Mouse (Mus musculus): ENCODE measurements at regions not wholly inside any gene's neighbourhood (a gene's known extent, or its start where the extent isn't known, plus 50 kb on each side); places are given as distances from the start of the nearest gene placed in this dataset.

DNA sequence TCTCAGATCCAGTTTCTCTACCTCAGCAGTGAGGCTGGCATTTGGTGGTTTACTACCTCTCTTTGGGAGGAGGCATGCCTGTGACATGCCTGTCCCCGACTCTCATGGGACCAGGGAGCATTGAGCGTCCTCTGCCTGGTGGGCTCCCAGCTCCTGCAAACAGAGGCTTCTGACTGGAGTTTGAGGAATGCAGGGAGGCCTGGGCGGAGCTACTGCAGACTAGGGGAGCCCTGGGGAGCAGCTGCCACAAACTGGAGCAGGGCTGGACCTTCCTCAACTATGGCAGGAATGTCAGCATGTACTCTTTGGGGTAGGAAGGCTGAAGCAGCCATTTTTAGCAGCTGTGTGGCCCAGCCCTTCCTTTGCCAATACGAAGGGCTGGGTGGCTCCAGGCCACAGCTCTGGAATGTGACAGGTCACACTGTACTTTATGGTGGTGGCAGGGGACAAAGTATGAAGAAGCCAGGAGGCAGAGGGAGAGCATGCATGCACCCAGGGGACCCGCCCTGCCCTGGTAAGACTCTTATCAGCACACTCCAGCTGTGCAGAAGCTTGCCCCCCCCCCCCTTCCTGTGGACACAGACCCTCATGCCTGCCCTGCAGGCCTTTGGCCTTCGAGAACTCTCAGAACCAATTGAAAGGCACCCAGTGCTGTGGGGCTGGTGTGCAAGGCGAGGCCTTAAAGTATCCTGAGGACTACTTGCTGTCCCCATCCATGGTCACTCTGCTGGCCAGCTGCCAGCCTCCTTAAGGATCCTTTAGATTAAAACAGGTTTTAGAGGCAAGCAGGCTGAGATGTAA, 129.5 kb downstream of the Gadd45g start:
- H3K4me1 ChIP-seq (ENCODE audit: control insufficient read depth, insufficient read depth, low read length): peaks cover 10% of the 10 kb centered on the region
- WGBS: 84% methylated on average over 7 of the region's 7 CpGs
- TF ChIP-seq CTCF (IDR thresholded peaks at IDR 0.05; ENCODE audit: insufficient read depth, low read depth, low read length) (no peak), POLR2A (IDR thresholded peaks at IDR 0.05; ENCODE audit: insufficient read depth, low read depth, low read length) (no peak)
- no peak overlapping the region for H3K27ac ChIP-seq (ENCODE audit: insufficient read depth, low read depth, low read length)
- no peak overlapping the region for H3K4me3 ChIP-seq (ENCODE audit: insufficient read depth, low read depth, low read length)

DNA sequence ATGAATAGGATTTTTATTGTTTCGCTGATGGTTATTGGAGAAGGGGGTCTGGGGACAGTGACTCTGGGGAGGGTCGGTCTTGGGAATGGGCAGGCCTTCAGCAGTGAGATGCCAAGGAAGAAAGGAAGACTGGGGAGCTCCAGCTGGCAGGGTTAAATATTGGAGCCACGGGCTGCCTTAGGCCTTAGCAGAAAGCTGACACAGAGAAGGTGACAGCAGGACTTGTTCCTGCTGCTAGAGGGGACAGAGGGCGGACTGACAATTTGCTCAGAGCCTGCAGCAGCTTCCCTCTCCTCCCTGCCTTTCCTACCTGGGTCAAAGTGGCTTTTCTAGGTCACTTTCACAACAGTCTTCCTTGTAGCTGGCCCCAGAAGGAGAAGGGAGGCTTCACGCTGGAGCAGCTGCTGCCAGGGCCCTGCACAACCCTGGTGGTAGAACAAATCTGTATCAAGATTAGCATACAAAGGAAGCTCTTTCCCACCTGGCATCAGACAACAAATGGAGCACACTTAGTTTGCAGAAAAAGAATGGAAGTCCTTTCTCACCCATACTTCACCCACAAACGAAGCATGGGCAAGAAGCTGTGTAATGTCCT, 130.2 kb downstream of the Gadd45g start:
- Histone ChIP-seq H3K4me1 (ENCODE audit: control insufficient read depth, insufficient read depth, low read length) (peaks cover 10% of the 10 kb centered on the region), H3K27ac (ENCODE audit: insufficient read depth, low read depth, low read length) (no peak overlapping the region), H3K4me3 (ENCODE audit: insufficient read depth, low read depth, low read length) (no peak overlapping the region)
- WGBS: 84% methylated on average over 6 of the region's 6 CpGs
- no peak for TF ChIP-seq CTCF (IDR thresholded peaks at IDR 0.05; ENCODE audit: insufficient read depth, low read depth, low read length)
- no peak for TF ChIP-seq POLR2A (IDR thresholded peaks at IDR 0.05; ENCODE audit: insufficient read depth, low read depth, low read length)

DNA sequence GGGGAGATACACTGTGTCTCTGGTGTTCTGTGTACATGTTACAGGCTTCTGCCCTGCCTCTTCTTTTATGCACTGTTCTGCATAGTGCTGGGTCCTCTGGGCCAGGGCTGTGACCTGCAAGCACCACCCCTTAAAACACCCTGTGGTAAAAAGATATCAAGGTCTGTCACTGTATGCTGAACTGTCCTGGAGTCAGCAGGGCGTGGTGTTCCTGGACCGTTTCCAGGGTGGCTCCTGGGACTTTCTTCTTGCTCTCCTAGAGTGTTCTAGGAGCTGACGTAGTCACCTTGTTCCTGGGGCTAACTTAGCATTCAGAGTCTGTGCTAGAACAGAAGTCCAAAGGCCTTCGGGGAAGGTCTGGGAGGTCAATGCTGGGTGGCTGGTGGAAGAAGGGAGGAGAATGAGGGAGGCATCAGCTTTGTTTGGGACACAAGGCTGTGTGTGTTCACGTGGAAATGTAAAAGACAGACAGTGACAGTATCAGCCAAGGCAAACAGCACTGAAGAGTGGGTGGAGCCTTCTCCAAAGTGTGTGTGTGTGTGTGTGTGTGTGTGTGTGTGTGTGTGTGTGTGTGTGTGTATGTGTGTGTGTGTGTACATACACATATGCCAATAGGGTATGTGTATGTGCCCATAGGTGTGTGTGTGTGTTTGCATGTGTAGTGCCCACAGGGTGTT, 133.0 kb downstream of the Gadd45g start:
- Histone ChIP-seq H3K4me3 (ENCODE audit: insufficient read depth, low read depth, low read length) (no peak overlapping the region), H3K4me1 (ENCODE audit: control insufficient read depth, insufficient read depth, low read length) (peaks cover 3% of the 10 kb centered on the region; the same call in 1 of the 2 replicates), H3K27ac (ENCODE audit: insufficient read depth, low read depth, low read length) (no peak overlapping the region)
- no peak for TF ChIP-seq CTCF (IDR thresholded peaks at IDR 0.05; ENCODE audit: insufficient read depth, low read depth, low read length)
- no peak for TF ChIP-seq POLR2A (IDR thresholded peaks at IDR 0.05; ENCODE audit: insufficient read depth, low read depth, low read length)
- 88% methylated on average over 5 of the region's 5 CpGs for WGBS

DNA sequence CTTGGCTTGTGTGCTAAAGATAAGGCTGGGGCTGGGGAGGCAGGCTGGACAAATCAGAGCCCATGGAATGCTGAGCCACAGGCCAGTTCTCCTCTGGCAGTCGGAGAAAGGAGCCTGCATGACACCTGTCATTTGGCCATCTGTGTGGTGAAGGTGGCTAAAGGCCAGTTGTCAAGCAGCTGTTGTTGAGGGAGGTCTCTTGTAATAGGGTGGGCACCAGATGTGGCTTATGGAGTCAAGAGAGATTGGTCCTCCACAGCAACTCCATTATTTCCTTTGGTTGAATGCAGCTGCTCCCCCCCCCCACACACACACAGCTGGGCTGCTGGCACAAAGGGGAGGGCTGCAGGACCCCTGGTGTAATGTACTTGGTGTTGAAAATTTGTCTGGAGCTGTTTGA, 133.9 kb downstream of the Gadd45g start:
- Histone ChIP-seq H3K27ac (ENCODE audit: insufficient read depth, low read depth, low read length) (no peak overlapping the region), H3K4me3 (ENCODE audit: insufficient read depth, low read depth, low read length) (no peak overlapping the region), H3K4me1 (ENCODE audit: control insufficient read depth, insufficient read depth, low read length) (peaks cover 3% of the 10 kb centered on the region; the same call in 1 of the 2 replicates)
- 52% methylated on average over 1 of the region's 1 CpGs for WGBS
- no peak for TF ChIP-seq CTCF (IDR thresholded peaks at IDR 0.05; ENCODE audit: insufficient read depth, low read depth, low read length)
- no peak for TF ChIP-seq POLR2A (IDR thresholded peaks at IDR 0.05; ENCODE audit: insufficient read depth, low read depth, low read length)

DNA sequence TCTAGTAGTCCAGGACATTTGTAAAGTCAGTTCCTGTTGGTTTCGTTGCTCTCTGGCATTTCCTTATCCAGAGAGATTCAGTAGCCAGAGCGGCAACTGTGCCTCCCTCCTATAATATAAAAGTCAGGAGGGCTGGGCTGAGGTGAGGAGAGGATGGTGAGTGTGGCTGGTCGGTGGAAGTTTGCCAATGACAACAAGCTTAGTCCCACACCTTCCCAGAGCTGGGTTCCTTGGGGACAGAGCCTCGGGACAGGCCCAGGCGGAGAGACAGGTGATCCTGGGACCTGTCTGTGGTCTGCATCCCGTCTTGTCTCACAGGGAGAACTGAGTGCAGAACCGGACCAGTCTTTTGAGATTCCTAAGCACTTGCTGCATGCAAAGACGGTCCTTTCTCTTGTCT, 136.5 kb downstream of the Gadd45g start:
- Histone ChIP-seq H3K4me3 (ENCODE audit: insufficient read depth, low read depth, low read length) (no peak overlapping the region), H3K27ac (ENCODE audit: insufficient read depth, low read depth, low read length) (no peak overlapping the region), H3K4me1 (ENCODE audit: control insufficient read depth, insufficient read depth, low read length) (no peaks in the 10 kb centered on the region)
- TF ChIP-seq CTCF (IDR thresholded peaks at IDR 0.05; ENCODE audit: insufficient read depth, low read depth, low read length) (no peak), POLR2A (IDR thresholded peaks at IDR 0.05; ENCODE audit: insufficient read depth, low read depth, low read length) (no peak)
- WGBS: 90% methylated on average over 8 of the region's 8 CpGs

DNA sequence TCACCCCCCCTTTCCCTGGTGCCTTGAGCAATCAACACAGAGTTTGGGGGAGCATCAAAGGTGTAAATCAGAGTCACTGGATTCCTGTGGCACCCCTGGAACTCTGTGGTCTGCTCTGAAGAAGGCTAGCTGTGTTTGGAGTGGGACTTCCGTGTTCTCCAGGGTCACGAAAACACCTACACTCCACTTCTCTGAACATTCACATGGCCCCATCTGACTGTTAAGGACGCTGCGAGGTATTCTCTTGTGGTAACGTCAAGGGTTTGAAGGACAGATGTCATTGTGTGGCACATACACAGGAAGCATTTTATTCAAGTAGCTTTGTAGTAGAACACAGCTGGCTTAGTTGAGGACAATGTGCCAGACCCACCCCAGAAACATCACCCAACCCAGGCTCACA, 137.1 kb downstream of the Gadd45g start:
- no peak overlapping the region for H3K4me3 ChIP-seq (ENCODE audit: insufficient read depth, low read depth, low read length)
- no peak overlapping the region for H3K27ac ChIP-seq (ENCODE audit: insufficient read depth, low read depth, low read length)
- 94% methylated on average over 5 of the region's 5 CpGs for WGBS
- H3K4me1 ChIP-seq (ENCODE audit: control insufficient read depth, insufficient read depth, low read length): no peaks in the 10 kb centered on the region
- no peak for TF ChIP-seq CTCF (IDR thresholded peaks at IDR 0.05; ENCODE audit: insufficient read depth, low read depth, low read length)
- TF ChIP-seq POLR2A (IDR thresholded peaks at IDR 0.05; ENCODE audit: insufficient read depth, low read depth, low read length): no peak

DNA sequence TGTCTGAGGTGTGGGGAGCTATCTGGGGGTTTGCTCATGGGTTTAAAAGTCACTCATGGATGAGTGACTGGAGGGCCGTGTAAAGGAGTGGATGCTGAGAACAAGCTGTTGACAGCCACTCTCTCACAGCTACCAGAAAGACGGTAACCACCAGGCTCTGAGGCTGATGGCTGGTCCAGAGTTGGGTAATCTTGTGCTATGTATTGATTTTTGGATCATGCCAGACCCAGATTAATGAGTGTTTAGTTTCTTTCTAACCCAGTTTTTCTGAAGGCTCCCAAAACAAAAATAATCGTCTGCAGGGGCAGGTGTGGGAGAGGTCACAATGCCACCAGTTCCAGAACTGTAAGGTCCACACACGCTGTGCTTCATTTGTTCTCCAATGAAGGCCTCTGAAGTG, 144.9 kb downstream of the Gadd45g start:
- no peak for TF ChIP-seq CTCF (IDR thresholded peaks at IDR 0.05; ENCODE audit: insufficient read depth, low read depth, low read length)
- no peak for TF ChIP-seq POLR2A (IDR thresholded peaks at IDR 0.05; ENCODE audit: insufficient read depth, low read depth, low read length)
- 92% methylated on average over 4 of the region's 4 CpGs for WGBS
- Histone ChIP-seq H3K4me3 (ENCODE audit: insufficient read depth, low read depth, low read length) (no peak overlapping the region), H3K4me1 (ENCODE audit: control insufficient read depth, insufficient read depth, low read length) (no peaks in the 10 kb centered on the region), H3K27ac (ENCODE audit: insufficient read depth, low read depth, low read length) (no peak overlapping the region)

DNA sequence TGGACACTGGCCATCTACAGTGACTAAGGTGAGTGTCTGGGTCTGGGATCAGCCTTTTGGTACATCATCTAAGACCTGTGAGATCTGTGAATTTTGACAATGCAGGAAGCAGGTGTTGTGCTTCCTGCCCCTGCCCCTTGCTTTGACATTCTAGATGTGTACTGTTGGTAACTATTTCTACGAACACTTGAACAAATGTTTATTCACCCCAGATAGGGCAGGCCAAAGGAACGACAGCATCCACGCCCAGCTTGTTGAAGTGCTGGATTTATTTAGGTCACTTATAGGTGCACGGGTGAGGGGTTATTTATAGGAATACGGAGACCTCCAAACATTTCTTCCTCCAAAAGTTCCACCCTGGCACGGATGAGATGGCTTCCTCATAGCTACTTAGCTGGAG, 146.4 kb downstream of the Gadd45g start:
- H3K4me3 ChIP-seq (ENCODE audit: insufficient read depth, low read depth, low read length): no peak overlapping the region
- H3K4me1 ChIP-seq (ENCODE audit: control insufficient read depth, insufficient read depth, low read length): no peaks in the 10 kb centered on the region
- no peak for TF ChIP-seq CTCF (IDR thresholded peaks at IDR 0.05; ENCODE audit: insufficient read depth, low read depth, low read length)
- TF ChIP-seq POLR2A (IDR thresholded peaks at IDR 0.05; ENCODE audit: insufficient read depth, low read depth, low read length): no peak
- H3K27ac ChIP-seq (ENCODE audit: insufficient read depth, low read depth, low read length): no peak overlapping the region
- WGBS: 86% methylated on average over 6 of the region's 6 CpGs

DNA sequence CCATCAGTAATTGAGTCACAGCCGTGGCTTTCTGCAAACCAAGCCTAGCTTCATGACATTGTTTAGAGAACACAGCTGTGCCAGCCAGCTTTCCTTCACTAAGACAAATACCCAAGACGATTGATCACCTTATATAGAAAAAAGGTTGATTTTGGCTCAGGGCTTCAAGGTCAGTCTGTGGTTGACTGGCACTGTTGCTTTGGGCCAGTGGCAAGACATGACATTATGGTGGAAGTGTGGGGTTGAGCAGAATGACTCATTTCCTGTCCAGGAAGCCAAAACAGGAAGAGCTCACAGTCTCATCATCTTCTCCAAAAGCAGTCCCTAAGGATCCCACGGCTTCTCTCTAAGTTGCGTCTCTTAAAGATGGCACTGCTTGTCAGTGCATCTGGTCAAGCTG, 149.7 kb downstream of the Gadd45g start:
- Histone ChIP-seq H3K4me3 (ENCODE audit: insufficient read depth, low read depth, low read length) (no peak overlapping the region), H3K27ac (ENCODE audit: insufficient read depth, low read depth, low read length) (no peak overlapping the region), H3K4me1 (ENCODE audit: control insufficient read depth, insufficient read depth, low read length) (no peaks in the 10 kb centered on the region)
- no peak for TF ChIP-seq CTCF (IDR thresholded peaks at IDR 0.05; ENCODE audit: insufficient read depth, low read depth, low read length)
- TF ChIP-seq POLR2A (IDR thresholded peaks at IDR 0.05; ENCODE audit: insufficient read depth, low read depth, low read length): no peak
- 83% methylated on average over 4 of the region's 4 CpGs for WGBS

All from olfactory bulb, adult 2 months (tissue).